Mouse (Mus musculus) frontal cortex, postnatal 36 days (tissue): ENCODE data around the gene Slc16a11.

Source experiments
- DNase-seq, 2 experiments: peaks; one replicate each; pipeline ENCODE4 v3.0.0; 2022; ENCODE audit warnings: low spot score in 2 of 2

Gene Slc16a11

GRCm38 (mm10) chr11:70212423-70212822 is at the start of gene Slc16a11:
Slc16a11 (plus strand) TSS chr11:70212752.
- no peak for DNase-seq

GRCm38 (mm10) chr11:70165972-70166921 is 46.3 kb upstream of the Slc16a11 start:
- no peak for DNase-seq

- no peak for DNase-seq
Measured at GRCm38 (mm10) chr11:70168136-70168535, 44.4 kb upstream of the Slc16a11 start.

- DNase-seq: peak in 1 of 2 experiments; percentile 20
Measured at GRCm38 (mm10) chr11:70169471-70169870, 43.1 kb upstream of the Slc16a11 start.

GRCm38 (mm10) chr11:70170291-70170690 is 42.3 kb upstream of the Slc16a11 start:
- DNase-seq: no peak

- DNase-seq: no peak
Measured at GRCm38 (mm10) chr11:70171181-70171580, 41.4 kb upstream of the Slc16a11 start.

GRCm38 (mm10) chr11:70171847-70172246 is 40.7 kb upstream of the Slc16a11 start:
- DNase-seq: peak in 1 of 2 experiments; percentile 24

GRCm38 (mm10) chr11:70172298-70172697 is 40.3 kb upstream of the Slc16a11 start:
- DNase-seq: no peak

GRCm38 (mm10) chr11:70174491-70174890 is 38.1 kb upstream of the Slc16a11 start:
- DNase-seq: no peak

- DNase-seq: no peak
Measured at GRCm38 (mm10) chr11:70177647-70178046, 34.9 kb upstream of the Slc16a11 start.

GRCm38 (mm10) chr11:70178311-70178710 is 34.2 kb upstream of the Slc16a11 start:
- DNase-seq: no peak

GRCm38 (mm10) chr11:70178756-70179155 is 33.8 kb upstream of the Slc16a11 start:
- no peak for DNase-seq

GRCm38 (mm10) chr11:70179401-70179800 is 33.2 kb upstream of the Slc16a11 start:
- DNase-seq: peak in 1 of 2 experiments; percentile 20

- DNase-seq: no peak
Measured at GRCm38 (mm10) chr11:70180496-70180895, 32.1 kb upstream of the Slc16a11 start.

- no peak for DNase-seq
Measured at GRCm38 (mm10) chr11:70185120-70185519, 27.4 kb upstream of the Slc16a11 start.

GRCm38 (mm10) chr11:70189319-70190134 is 23.0 kb upstream of the Slc16a11 start:
- no peak for DNase-seq

- no peak for DNase-seq
Measured at GRCm38 (mm10) chr11:70191188-70191587, 21.4 kb upstream of the Slc16a11 start.

- no peak for DNase-seq
Measured at GRCm38 (mm10) chr11:70192157-70192556, 20.4 kb upstream of the Slc16a11 start.

GRCm38 (mm10) chr11:70193354-70194285 is 18.9 kb upstream of the Slc16a11 start:
- DNase-seq: no peak

- DNase-seq: no peak
Measured at GRCm38 (mm10) chr11:70198332-70198731, 14.2 kb upstream of the Slc16a11 start.

- no peak for DNase-seq
Measured at GRCm38 (mm10) chr11:70199107-70199506, 13.4 kb upstream of the Slc16a11 start.
